Mouse (Mus musculus) left cerebral cortex, adult 2 months (tissue): Measurements from ENCODE around the gene Slc35a1. TPM values are rescaled to one million over a fixed set of nuclear protein-coding genes. Genes with fewer than 3 reads are reported as not detected.
A peak's percentile ranks its signal among the peaks of the same experiment; 100 is the strongest.
"Not testable (repeated sequence)": the region's sequence is repeated elsewhere in the genome, so short reads cannot be mapped to it uniquely, and the experiment has no call there.

Source experiments
- DNase-seq, 2 experiments: peaks; one replicate each; pipeline ENCODE4 v3.0.0; 2021 to 2022; ENCODE audit warnings: low spot score in 2 of 2, mixed read lengths in 1 of 2; ENCODE audit errors: extremely low spot score in 1 of 2
- H3K27ac ChIP-seq: fragments of 200-600 bp; 2 replicates; pipeline ENCODE4 v1.8.1; 2022
- H3K4me3 ChIP-seq: fragments of 200-600 bp; 2 replicates; pipeline ENCODE4 v1.8.1; 2022
- CTCF ChIP-seq: fragments of 200-600 bp; IDR thresholded peaks from 2 replicates; pipeline ENCODE4 v1.8.1; 2022; ENCODE audit warnings: antibody characterized with exemption, mild to moderate bottlenecking, moderate library complexity
- intact Hi-C: fragments of 180-260 bp; cut with DNase I; formaldehyde crosslinking; loops from one replicate; pipeline ENCODE4 v1.15.1; 2025
- long read RNA-seq, 2 experiments: library from polyadenylated mRNA; stranded (forward); transcript quantifications; one replicate each; pipeline ENCODE4 v2.0.0; 2021; ENCODE audit warnings: borderline mapping rate in 2 of 2
- total RNA-seq, 2 experiments: library from RNA; stranded (reverse); gene quantifications; 2 replicates each; pipeline ENCODE4 v1.2.3; 2021

The Slc35a1 gene
- 10 to 100 TPM; 18.6 to 21.8 TPM for total RNA-seq
- long read RNA-seq, experiment 1, transcript Slc35a1-201 (8 exons, 2,039 nt) = major isoform, 20 of 21 reads
- long read RNA-seq, experiment 1, partial matches to known transcripts = 0 of 21 reads
- long read RNA-seq, experiment 1, other reads (novel, unspliced or antisense) = 1 of 21 reads
- long read RNA-seq, experiment 2, transcript Slc35a1-201 (8 exons, 2,039 nt) = major isoform, 16 of 22 reads
- long read RNA-seq, experiment 2, partial matches to known transcripts = 0 of 22 reads
- long read RNA-seq, experiment 2, other reads (novel, unspliced or antisense) = 5 of 22 reads

- intact Hi-C loops = loop anchor here (1.0 to 10.0 kb wide), 5 partner anchors 45 to 235 kb away; partner anchors contain the start of genes Cfap206, Orc3, Rars2 and Smim8
- peak within 1 kb of the TSS; percentile 97 for H3K4me3 ChIP-seq
- DNase-seq = peak; percentile 94 to 95
- TF ChIP-seq CTCF = no peak; the same call in 1 of the 2 replicates
- H3K27ac ChIP-seq = peak within 1 kb of the TSS; percentile 92
Measured at GRCm38 (mm10) chr4:34686874-34687567, at the start of gene Slc35a1. Gene Slc35a1 (minus strand): TSS chr4:34687438.

DNA sequence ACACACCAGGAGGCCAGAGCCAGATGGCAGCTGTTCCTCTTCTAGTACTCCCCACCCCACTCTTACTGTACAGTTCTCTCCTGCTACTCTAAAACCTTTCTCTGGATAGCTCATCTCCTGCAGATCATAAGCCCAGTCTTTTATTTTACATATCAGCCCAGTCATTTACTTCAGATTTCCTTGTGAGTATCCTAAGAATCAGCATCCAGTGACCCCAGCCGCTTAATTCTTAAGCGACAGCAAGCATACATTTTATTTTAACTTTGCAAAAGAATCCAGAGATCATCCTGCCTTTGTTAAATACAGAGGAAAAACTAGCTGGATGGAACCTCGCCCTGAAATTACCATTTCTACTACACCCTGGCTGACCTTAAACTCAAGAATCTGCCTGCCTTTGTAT, 47.2 kb upstream of the Slc35a1 start:
- Histone ChIP-seq H3K27ac (no peak overlapping the region), H3K4me3 (no peak overlapping the region)
- TF ChIP-seq CTCF = no peak
- intact Hi-C loops = loop anchor here (5.0 kb wide), 1 partner anchor 47 kb away; the partner anchor contains the start of gene Slc35a1
- no peak for DNase-seq

- not testable (repeated sequence) for DNase-seq, H3K27ac ChIP-seq, H3K4me3 ChIP-seq
- intact Hi-C loops = loop anchor here (5.0 kb wide), 1 partner anchor 46 kb away; the partner anchor contains the start of gene Slc35a1
- TF ChIP-seq CTCF = peak; percentile 43
Measured at GRCm38 (mm10) chr4:34733415-34733814, 46.2 kb upstream of the Slc35a1 start.

DNA sequence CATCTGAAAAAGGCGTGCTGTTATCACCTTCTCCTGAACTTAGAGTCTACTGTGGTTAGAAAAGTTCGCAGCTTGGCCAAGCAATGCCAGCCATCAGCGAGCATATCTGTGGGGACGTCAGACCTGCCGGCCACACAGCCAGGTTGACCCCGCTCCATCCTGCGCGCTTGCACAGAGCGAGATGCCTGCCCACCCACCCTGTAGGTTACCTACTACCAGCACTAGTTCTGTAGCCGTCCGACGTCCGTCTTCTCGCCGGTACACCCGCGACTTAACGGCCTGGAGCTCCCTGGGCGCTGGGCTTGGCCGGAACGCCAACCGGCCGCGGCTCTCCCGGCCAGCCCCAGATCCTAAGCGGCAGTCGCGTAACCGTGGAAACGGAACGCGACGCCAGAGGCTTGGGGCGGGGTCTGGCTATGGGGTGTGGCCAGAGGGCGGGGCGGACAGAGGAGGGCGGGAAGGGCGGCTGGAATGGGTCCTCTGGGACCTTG, 42.7 kb upstream of the Slc35a1 start, which contains the start of gene Cfap206:
Gene Cfap206 (minus strand): TSS at position 356 of the 491 bp plus-strand sequence.
- H3K27ac ChIP-seq = no peak within 1 kb of the TSS
- intact Hi-C loops = loop anchor here (5.0 kb wide), 1 partner anchor 43 kb away; the partner anchor contains the start of gene Slc35a1
- DNase-seq = peak; percentile 37 to 61
- TF ChIP-seq CTCF = no peak
- H3K4me3 ChIP-seq = peak within 1 kb of the TSS; percentile 47

- intact Hi-C loops, H3K4me3 ChIP-seq, H3K27ac ChIP-seq, DNase-seq: not testable (repeated sequence)
Measured at GRCm38 (mm10) chr4:34725710-34726109, 38.5 kb upstream of the Slc35a1 start.

- intact Hi-C loops = no loop called here
- H3K4me3 ChIP-seq = no peak overlapping the region
- no peak for TF ChIP-seq CTCF
Measured at GRCm38 (mm10) chr4:34724306-34724705, 37.1 kb upstream of the Slc35a1 start.

GRCm38 (mm10) chr4:34723186-34723585, 35.9 kb upstream of the Slc35a1 start:
- no peak for DNase-seq
- Histone ChIP-seq H3K4me3 (no peak overlapping the region), H3K27ac (no peak overlapping the region)
- TF ChIP-seq CTCF = no peak
- intact Hi-C loops = no loop called here

More at GRCm38 (mm10) chr4:34724306-34724705, 37.1 kb upstream of the Slc35a1 start:
- no peak for DNase-seq
- no peak overlapping the region for H3K27ac ChIP-seq

- peak; percentile 14 for TF ChIP-seq CTCF
- H3K27ac ChIP-seq = no peak overlapping the region
- no peak overlapping the region for H3K4me3 ChIP-seq
- intact Hi-C loops = no loop called here
- DNase-seq = no peak
Measured at GRCm38 (mm10) chr4:34720127-34720895, 33.1 kb upstream of the Slc35a1 start.

DNA sequence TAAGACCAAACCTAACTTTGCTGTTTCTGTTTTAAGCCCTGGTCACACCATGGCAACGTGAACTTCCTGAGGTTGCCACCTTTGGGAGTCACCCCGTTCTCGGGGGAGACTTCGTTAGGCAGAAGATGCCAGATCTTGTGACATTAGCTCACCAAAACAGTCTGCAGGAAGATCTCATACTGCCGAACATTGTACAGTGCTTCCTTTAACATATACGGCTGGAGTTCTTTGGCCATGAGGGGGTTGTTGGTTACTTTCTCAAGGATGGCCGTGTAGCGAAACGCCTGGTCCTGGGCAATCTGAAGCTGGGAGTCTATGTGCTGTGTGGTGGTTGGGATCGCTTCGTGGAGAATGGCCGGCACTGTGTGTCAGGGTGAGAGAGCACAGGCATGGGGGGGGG, 32.2 kb upstream of the Slc35a1 start:
- no peak for TF ChIP-seq CTCF
- intact Hi-C loops = no loop called here
- no peak for DNase-seq
- Histone ChIP-seq H3K27ac (no peak overlapping the region), H3K4me3 (no peak overlapping the region)

DNA sequence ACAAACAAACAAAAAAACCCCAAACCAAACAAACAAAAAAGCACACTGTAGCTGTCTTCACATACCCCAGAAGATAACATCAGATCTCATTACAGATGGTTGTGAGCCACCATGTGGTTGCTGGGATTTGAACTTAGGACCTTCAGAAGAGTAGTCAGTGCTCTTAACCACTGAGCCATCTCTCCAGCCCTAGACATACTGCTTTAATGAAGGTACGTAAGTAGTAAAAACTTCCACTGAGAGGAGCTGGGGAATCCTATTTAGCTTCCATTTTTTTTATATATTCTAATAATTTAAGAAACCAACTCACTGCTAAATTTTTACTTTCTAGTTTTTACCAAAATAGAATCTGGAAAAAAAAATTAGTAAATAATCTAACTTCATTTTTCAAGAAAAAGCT, 27.8 kb upstream of the Slc35a1 start:
- TF ChIP-seq CTCF = no peak
- intact Hi-C loops = no loop called here
- Histone ChIP-seq H3K4me3 (no peak overlapping the region), H3K27ac (no peak overlapping the region)
- DNase-seq = no peak

- TF ChIP-seq CTCF = no peak
Measured at GRCm38 (mm10) chr4:34708127-34708526, 20.9 kb upstream of the Slc35a1 start.

More at GRCm38 (mm10) chr4:34708127-34708526, 20.9 kb upstream of the Slc35a1 start:
- no peak for DNase-seq
- no peak overlapping the region for H3K27ac ChIP-seq
- intact Hi-C loops = no loop called here
- no peak overlapping the region for H3K4me3 ChIP-seq
